Mouse (Mus musculus) testis, adult 2 months (tissue): Measurements from ENCODE around the gene Cyp4f16. TPM values are rescaled to one million over a fixed set of nuclear protein-coding genes. Genes with fewer than 3 reads are reported as not detected.
A peak's percentile ranks its signal among the peaks of the same experiment; 100 is the strongest.
"Not testable (repeated sequence)": the region's sequence is repeated elsewhere in the genome, so short reads cannot be mapped to it uniquely, and the experiment has no call there.

Experiments
- H3K27ac ChIP-seq: fragments of 200-500 bp; 2 replicates; pipeline ENCODE4 v1.5.1; 2012; ENCODE audit warnings: low read depth, low read length; ENCODE audit not compliant: control insufficient read depth, insufficient read depth
- H3K27me3 ChIP-seq: fragments of 200-500 bp; 2 replicates; pipeline ENCODE4 v1.6.1; 2012; ENCODE audit warnings: mild to moderate bottlenecking, low read length, moderate library complexity; ENCODE audit not compliant: control insufficient read depth, insufficient read depth
- H3K36me3 ChIP-seq: fragments of 200-500 bp; 2 replicates; pipeline ENCODE4 v1.6.1; 2012; ENCODE audit warnings: mild to moderate bottlenecking, low read length; ENCODE audit not compliant: control insufficient read depth, insufficient read depth
- H3K4me1 ChIP-seq: fragments of 200-500 bp; 2 replicates; pipeline ENCODE4 v1.6.1; 2012; ENCODE audit warnings: low read length; ENCODE audit not compliant: control insufficient read depth, insufficient read depth
- H3K4me3 ChIP-seq: fragments of 200-500 bp; 2 replicates; pipeline ENCODE4 v1.5.1; 2012; ENCODE audit warnings: low read depth, mild to moderate bottlenecking, low read length, moderate library complexity, mixed read lengths; ENCODE audit not compliant: control insufficient read depth
- CTCF ChIP-seq: fragments of 200-500 bp; IDR thresholded peaks from 2 replicates; pipeline ENCODE4 v1.5.1; 2012; ENCODE audit warnings: low read depth, mild to moderate bottlenecking, inconsistent platforms, low read length, moderate library complexity; ENCODE audit not compliant: control insufficient read depth, insufficient read depth, insufficient replicate concordance
- POLR2A ChIP-seq: fragments of 200-500 bp; IDR thresholded peaks from 2 replicates; pipeline ENCODE4 v1.6.1; 2012; ENCODE audit warnings: low read depth, mild to moderate bottlenecking, inconsistent platforms, low read length, moderate library complexity; ENCODE audit not compliant: control insufficient read depth
- polyA plus RNA-seq: library from polyadenylated mRNA; depleted of rRNA; stranded (reverse); fragments of >200 nt; gene quantifications from 2 replicates; pipeline ENCODE4 v1.2.3, GENCODE M21; 2012

The Cyp4f16 gene
- polyA plus RNA-seq, 1 experiment, result 0.73 TPM

DNA sequence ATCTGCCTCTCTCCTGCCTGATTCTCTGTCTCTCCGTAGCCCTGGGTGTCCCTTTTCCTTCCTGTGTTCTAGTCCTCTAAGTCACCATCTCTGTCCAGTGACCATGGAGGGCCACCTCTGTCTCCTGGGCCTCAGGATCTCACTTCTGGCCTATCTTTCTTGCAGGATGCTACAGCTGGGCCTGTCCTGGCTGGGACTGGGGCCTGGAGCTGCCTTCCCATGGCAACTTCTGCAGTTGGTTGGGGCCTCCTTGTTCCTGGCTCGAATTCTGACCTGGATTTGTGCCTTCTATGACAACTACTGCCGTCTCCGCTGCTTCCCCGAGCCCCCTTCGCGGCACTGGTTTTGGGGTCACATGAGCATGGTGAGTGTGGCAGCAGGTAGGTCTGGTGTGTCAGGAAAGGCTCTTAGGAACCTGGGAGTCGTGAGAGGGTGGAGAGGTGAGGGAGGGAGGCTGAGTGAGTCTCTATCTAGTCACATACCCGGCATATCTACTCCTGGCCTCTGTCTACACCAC, 29.6 kb upstream of the Cyp4f16 start:
- no peaks in the 10 kb centered on the region for H3K27me3 ChIP-seq
- TF ChIP-seq POLR2A, result no peak
- TF ChIP-seq CTCF, result no peak
- no peak overlapping the region for H3K27ac ChIP-seq
- peak overlapping the region; percentile 63 for H3K4me3 ChIP-seq
- peaks cover 7% of the 10 kb centered on the region for H3K4me1 ChIP-seq
- H3K36me3 ChIP-seq, result no peaks in the 10 kb centered on the region

DNA sequence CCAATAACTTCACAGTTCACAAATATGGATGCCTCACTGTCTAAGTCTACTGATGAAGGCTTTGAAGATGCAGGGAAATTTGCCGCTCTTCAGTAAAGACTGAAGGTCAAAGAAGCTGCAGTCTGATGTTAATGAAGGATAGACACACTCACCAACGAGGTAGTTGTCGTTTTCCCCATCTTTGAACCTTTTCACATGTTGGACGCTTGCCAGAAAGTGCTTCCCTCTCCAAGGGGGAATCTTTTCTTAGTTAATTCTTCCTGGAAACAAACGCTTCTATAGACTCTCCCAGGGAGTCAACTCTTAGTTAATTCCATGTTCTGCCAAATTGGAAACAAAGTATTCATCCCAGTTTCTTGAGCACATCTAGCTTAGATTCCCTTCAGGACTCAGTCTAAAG, 20.2 kb upstream of the Cyp4f16 start:
- no peak overlapping the region for H3K27ac ChIP-seq
- H3K4me3 ChIP-seq, result no peak overlapping the region
- H3K27me3 ChIP-seq, result no peaks in the 10 kb centered on the region
- H3K4me1 ChIP-seq, result no peaks in the 10 kb centered on the region
- no peaks in the 10 kb centered on the region for H3K36me3 ChIP-seq
- TF ChIP-seq CTCF, result no peak
- no peak for TF ChIP-seq POLR2A

DNA sequence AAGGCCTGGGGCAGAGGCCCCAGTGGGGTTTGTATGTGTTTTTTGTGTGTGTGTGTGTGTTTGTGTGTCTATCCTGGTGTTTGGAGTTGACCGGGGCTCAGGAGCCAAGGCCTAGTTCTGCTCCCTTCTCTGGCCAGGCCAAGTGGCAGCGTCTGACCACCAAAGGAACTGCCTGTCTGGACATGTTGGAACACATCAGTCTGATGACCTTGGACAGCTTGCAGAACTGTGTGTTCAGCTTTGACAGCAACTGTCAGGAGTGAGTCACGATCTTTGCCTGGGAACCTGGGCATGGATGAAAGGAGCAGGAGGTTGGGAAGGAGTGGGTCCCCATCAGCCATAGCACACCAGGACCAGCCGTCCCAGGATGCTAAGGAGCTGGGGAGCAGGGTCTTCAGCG, 14.4 kb upstream of the Cyp4f16 start:
- no peak for TF ChIP-seq CTCF
- no peak for TF ChIP-seq POLR2A
- Histone ChIP-seq H3K27ac (no peak overlapping the region), H3K4me1 (no peaks in the 10 kb centered on the region), H3K4me3 (no peak overlapping the region), H3K36me3 (no peaks in the 10 kb centered on the region), H3K27me3 (no peaks in the 10 kb centered on the region)

DNA sequence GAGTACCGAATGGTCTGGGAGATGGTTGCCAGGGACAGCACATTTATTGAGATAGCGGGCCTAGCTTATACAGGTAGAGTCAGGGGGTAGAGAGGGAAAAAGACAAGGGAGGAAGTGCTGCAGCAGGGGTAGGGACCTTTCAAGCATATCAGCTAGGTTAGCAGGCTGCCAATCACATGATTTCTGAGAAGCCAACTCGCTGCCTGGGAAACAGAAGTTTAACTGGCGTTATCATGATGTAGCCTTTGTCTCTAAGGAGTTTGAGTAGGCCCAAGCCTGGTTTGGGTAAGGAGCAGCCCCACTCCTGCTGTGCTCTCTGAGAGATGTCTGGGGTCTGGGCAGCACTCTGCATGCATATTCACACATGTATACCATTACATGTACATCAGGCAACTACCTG, 14.0 kb upstream of the Cyp4f16 start:
- TF ChIP-seq CTCF (no peak), POLR2A (no peak)
- H3K4me3 ChIP-seq, result no peak overlapping the region
- no peaks in the 10 kb centered on the region for H3K36me3 ChIP-seq
- no peaks in the 10 kb centered on the region for H3K27me3 ChIP-seq
- H3K27ac ChIP-seq, result no peak overlapping the region
- no peaks in the 10 kb centered on the region for H3K4me1 ChIP-seq

- no peaks in the 10 kb centered on the region for H3K36me3 ChIP-seq
- no peaks in the 10 kb centered on the region for H3K4me1 ChIP-seq
- no peak overlapping the region for H3K27ac ChIP-seq
- TF ChIP-seq CTCF (no peak), POLR2A (no peak)
- H3K27me3 ChIP-seq, result no peaks in the 10 kb centered on the region
- no peak overlapping the region for H3K4me3 ChIP-seq
Observed at GRCm38 (mm10) chr17:32522816-32523215, 13.5 kb upstream of the Cyp4f16 start.

- no peaks in the 10 kb centered on the region for H3K4me1 ChIP-seq
Observed at GRCm38 (mm10) chr17:32523895-32524294, 12.5 kb upstream of the Cyp4f16 start.

DNA sequence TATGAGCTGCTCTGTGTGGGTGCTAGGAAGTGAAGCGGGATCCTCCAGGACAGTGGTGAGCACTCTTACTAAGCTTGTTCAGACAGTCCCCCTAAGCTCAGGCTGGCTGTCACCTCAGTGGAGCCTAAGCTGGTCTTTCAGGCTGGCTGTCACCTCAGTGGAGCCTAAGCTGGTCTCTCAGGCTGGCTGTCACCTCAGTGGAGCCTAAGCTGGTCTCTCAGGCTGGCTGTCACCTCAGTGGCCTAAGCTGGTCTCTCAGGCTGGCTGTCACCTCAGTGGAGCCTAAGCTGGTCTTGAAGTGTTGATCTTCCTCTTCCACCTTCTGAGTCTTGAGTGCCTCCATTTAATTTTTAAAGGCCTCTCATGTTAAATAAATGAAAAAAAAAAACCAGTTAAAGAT, 10.0 kb upstream of the Cyp4f16 start:
- not testable (repeated sequence) for H3K27ac ChIP-seq, H3K27me3 ChIP-seq, H3K4me3 ChIP-seq, H3K4me1 ChIP-seq, H3K36me3 ChIP-seq

More at GRCm38 (mm10) chr17:32523895-32524294, 12.5 kb upstream of the Cyp4f16 start:
- H3K36me3 ChIP-seq, result no peaks in the 10 kb centered on the region
- no peak for TF ChIP-seq CTCF
- TF ChIP-seq POLR2A, result no peak
- H3K27me3 ChIP-seq, result no peaks in the 10 kb centered on the region
- no peak overlapping the region for H3K4me3 ChIP-seq
- H3K27ac ChIP-seq, result no peak overlapping the region

DNA sequence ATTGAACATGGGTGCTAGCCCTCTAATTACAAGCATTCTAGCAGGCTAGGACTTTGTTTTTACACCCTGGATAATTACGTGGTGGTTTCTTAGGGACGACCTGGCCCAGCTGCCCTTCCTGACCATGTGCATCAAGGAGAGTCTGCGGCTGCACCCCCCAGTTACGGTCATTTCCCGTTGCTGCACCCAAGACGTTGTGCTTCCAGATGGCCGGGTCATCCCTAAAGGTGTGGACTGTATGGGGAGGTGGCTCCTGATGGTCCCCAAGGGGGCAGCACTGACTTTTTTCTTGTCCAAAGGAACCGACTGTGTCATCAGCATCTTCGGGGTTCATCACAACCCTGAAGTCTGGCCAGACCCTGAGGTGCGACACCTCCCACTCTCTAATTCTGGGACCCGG, 8.6 kb upstream of the Cyp4f16 start:
- H3K27me3 ChIP-seq, result no peaks in the 10 kb centered on the region

More for the DNA sequence above, 8.6 kb upstream of the Cyp4f16 start:
- H3K4me3 ChIP-seq, result no peak overlapping the region
- H3K4me1 ChIP-seq, result no peaks in the 10 kb centered on the region
- no peaks in the 10 kb centered on the region for H3K36me3 ChIP-seq
- TF ChIP-seq CTCF, result no peak
- TF ChIP-seq POLR2A, result no peak
- H3K27ac ChIP-seq, result no peak overlapping the region
